Mouse (Mus musculus) MEL (cell line): ENCODE measurements at regions not wholly inside any gene's neighbourhood (a gene's known extent, or its start where the extent isn't known, plus 50 kb on each side); places are given as distances from the start of the nearest gene placed in this dataset.
"Not testable (repeated sequence)": the region's sequence is repeated elsewhere in the genome, so short reads cannot be mapped to it uniquely, and the experiment has no call there.

Experiments used
- KAT2A ChIP-seq: conservative IDR thresholded peaks from 2 replicates; pipeline ENCODE4 v1.6.1; 2012; ENCODE audit warnings: low read depth, low read length, improper control_type of control experiment, inconsistent platforms
- POLR2AphosphoS2 ChIP-seq: IDR thresholded peaks from 2 replicates; pipeline ENCODE4 v1.6.1; 2011; ENCODE audit warnings: low read length, improper control_type of control experiment

- not testable (repeated sequence) for TF ChIP-seq KAT2A, POLR2AphosphoS2
These were observed 1898.1 kb downstream of the 9330182O14Rik start for GRCm38 (mm10) chr15:42032286-42032685.
